Mouse (Mus musculus): ENCODE measurements around the gene Gpr26.

Gene Gpr26

DNA sequence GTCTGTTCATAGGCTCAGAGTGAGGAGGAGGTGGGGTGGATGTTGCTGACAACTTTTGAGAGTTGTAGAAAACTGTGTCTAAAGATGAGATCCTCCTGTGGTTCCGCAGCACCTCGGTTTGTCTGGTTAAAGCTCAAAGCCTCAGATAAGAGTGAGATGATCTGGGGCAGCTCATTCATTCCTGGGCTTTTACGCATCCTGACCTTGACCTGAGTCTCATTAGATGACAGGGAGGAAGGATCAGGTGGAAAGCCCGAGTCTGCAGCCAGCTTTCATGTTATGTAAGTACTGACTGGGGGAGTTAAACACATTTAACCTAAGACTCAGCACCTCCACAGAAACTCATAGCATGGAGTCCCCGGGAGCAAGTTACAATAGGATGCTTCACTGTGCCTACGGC lies 60.4 kb downstream of the Gpr26 start:
- DNase-seq (ENCODE audit: low spot score): no peak

GRCm38 (mm10) chr7:132031940-132032531 lies 65.8 kb downstream of the Gpr26 start:
- no peak for DNase-seq (ENCODE audit: low spot score)
